Mouse (Mus musculus) retina, postnatal 7 days (tissue): ENCODE measurements around the gene Nim1k.

Experiments used
- DNase-seq: peaks from one replicate; pipeline ENCODE4 v3.0.0-alpha.2; 2012; ENCODE audit warnings: low read depth, low spot score

The Nim1k gene

GRCm38 (mm10) chr13:119755681-119756471 lies at the start of gene Nim1k:
Gene Nim1k (minus strand): TSS chr13:119755882.
- peak; percentile 70 for DNase-seq

DNA sequence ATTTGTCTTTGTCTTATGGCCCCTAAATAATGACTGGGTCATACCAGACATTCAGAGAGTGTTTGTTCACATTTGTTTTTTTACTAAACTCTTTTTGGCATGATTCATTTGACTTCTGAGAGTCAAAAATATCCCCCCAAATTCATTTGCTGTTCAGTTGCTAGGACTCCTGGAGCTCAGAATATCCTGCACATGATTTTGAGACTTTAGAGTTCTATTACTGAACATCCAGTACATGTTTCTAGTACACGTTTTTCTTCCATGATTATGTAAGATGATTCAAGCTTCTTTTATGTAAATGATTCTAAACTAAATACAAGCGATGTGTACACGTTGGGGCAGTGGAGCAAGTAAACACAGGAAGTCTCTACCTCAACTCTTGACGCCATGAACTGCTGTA lies 42.0 kb upstream of the Nim1k start:
- DNase-seq, result no peak

- DNase-seq, result no peak
Measured at GRCm38 (mm10) chr13:119792791-119793404, 37.2 kb upstream of the Nim1k start.

- no peak for DNase-seq
Measured at GRCm38 (mm10) chr13:119791580-119792135, 36.0 kb upstream of the Nim1k start.

- peak; percentile 92 for DNase-seq
Measured at GRCm38 (mm10) chr13:119790761-119791579, 35.3 kb upstream of the Nim1k start, which contains the start of gene Zfp131. Gene Zfp131 (minus strand): TSS chr13:119790889.

GRCm38 (mm10) chr13:119789851-119790717 lies 34.4 kb upstream of the Nim1k start:
- DNase-seq, result peak; percentile 27

GRCm38 (mm10) chr13:119783581-119783980 lies 27.9 kb upstream of the Nim1k start:
- no peak for DNase-seq

- no peak for DNase-seq
Measured at GRCm38 (mm10) chr13:119768541-119768940, 12.9 kb upstream of the Nim1k start.

DNA sequence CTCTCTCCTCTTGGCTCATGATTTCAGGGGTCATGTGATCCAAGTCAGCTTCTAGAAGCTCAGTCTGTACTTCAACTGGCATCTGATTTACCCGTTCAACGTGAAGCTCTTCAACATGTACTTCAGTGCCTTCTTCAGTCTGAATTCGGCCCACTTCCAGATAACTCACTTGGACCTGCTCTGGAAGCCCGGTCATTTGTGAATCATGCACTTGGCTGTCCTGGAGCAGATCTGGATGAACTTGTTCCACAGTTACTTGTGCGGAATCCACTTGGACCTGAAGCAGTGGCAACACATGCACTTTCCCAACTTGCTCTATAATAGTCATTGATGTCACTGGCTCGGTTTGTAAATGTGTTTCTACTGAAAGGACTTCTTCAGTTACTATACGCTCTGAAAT lies 10.8 kb upstream of the Nim1k start:
- DNase-seq, result no peak

DNA sequence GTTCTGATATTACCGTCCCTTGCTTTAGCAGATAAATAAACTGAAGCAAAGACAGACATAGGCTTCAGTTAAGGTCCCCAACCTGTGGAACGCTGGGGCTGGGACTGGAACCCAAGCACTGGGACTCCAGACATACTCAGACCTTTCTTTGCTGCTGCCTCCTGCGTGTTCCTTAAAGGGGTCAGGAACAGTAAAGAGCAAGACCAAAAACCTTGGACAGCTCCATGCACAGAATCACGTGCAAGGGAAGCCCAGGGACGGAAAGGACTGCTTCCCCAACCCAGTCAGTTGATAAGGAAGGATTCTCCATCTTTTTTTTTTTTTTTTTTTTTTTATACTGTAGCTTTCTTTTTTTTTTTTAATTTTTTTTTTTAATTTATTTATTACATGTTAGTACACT lies 1.1 kb upstream of the Nim1k start:
- no peak for DNase-seq

GRCm38 (mm10) chr13:119755141-119755547 lies 538 bp downstream of the Nim1k start:
- no peak for DNase-seq

DNA sequence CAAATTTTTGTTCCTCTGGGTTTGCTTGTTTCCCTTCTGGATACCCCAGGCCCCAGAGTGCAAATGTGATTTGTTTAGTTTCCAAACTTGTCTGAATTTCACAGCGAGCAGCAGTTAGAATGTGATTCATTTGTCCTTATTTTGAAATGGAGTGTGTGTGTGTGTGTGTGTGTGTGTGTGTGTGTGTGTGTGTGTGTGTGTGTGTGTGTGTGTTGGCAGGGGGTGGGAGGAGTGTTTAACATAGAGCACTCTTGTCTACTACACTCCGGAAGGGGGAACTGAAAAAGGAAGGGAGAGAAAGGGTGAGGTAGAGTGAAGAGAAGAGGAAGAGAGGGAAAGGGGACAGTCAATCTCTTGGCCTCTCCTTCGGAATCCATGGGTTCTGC lies 1.1 kb downstream of the Nim1k start:
- DNase-seq, result no peak

DNA sequence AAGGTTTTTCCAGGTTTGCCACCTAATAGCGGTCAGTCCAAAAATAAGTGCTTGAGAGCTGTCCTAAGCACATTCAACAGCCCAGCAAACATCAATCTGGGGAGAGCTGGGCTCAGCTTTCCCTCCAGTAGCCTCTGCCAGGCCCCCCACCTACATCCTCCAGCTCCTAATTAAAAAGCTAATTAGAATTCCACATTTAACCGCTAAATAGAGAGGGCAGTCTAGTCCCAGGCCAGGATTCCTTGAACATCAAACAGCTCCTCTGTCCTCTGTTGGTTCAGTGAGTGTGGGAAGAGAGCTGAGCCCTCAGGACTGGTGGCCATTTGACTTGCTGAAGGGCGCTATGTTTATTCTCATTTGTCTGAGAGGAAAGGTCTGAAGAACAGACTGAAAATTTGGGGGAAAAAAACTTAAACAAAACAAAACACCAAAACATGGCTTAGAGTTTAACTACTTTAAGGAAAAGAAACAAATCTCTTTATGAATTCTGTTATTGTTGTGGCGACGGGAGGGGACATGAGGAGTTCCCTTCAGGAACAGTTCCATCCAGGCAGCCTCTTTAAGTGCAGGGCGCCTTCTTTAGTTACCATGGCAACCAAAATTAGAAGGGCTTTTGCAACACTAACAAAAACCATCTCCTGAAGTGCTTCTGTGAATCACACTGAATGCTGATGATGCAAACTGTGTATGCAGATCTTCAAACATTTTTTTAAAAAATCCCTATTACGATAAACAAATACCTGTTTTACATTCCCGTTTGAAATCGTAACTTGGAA lies 1.6 kb downstream of the Nim1k start:
- DNase-seq, result no peak

GRCm38 (mm10) chr13:119746930-119747329 lies 8.8 kb downstream of the Nim1k start:
- no peak for DNase-seq

- DNase-seq, result no peak
Measured at GRCm38 (mm10) chr13:119743470-119743869, 12.2 kb downstream of the Nim1k start.

DNA sequence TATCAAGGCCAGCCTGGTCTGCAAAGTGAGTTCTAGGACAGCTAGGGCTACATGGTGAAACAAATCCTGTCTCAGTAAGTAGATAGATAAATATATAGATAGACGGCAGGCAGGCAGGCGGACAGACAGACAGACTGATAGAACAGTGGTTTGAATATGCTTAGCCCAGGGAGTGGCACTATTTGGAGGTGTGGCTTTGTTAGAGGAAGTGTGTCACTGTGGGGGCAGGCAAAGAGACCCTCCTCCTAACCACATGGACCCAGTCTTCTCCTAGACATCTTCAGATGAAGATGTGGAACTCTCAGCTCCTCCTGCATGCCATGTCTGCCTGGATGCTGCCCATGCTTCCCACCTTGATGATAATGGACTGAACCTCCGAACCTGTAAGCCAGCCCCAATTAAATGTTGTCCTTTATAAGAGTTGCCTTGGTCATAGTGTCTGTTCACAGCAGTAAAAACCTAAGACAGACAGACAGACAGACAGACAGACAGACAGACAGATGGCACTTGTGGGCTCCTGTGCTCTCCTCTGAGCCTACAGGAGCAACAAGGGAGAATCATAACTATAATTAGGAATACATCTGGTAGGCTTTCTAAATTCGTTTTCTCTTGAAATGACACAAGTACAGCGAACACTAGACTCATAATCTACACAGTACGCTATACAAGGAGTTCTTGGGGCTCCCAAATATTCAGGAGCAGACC lies 12.8 kb downstream of the Nim1k start:
- DNase-seq, result no peak

- no peak for DNase-seq
Measured at GRCm38 (mm10) chr13:119741390-119742237, 14.1 kb downstream of the Nim1k start.

- no peak for DNase-seq
Measured at GRCm38 (mm10) chr13:119731448-119731847, 24.2 kb downstream of the Nim1k start.

GRCm38 (mm10) chr13:119729406-119729805 lies 26.3 kb downstream of the Nim1k start:
- DNase-seq, result no peak
